Mouse (Mus musculus): ENCODE measurements around the gene Brip1. TPM values are rescaled to one million over a fixed set of nuclear protein-coding genes. Genes with fewer than 3 reads are reported as not detected.

Brip1 gene
- total RNA-seq, 2 experiments from 2014 or later: 0.53 to 0.54 TPM

DNA sequence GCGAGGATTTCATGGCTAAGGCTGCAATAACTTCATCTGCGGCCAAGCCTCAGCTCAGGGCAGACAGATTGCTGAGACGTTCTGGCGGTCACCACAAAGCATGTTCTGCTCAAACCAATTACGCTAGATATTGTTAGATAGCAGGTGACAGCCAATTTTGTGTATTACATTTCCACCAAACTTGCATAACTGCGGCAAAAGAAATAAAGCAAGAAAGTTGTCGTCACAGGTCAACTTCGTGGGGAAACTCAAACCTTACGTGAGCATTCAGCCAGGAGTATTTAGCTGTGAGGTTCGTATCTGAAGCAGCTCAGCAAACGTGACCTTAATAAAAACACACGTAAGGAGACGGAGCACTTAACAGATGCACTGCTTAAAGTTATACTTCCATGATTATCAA is 162.3 kb downstream of the Brip1 start:
- no peak for DNase-seq (ENCODE audit: low spot score in 2 of 2)

DNA sequence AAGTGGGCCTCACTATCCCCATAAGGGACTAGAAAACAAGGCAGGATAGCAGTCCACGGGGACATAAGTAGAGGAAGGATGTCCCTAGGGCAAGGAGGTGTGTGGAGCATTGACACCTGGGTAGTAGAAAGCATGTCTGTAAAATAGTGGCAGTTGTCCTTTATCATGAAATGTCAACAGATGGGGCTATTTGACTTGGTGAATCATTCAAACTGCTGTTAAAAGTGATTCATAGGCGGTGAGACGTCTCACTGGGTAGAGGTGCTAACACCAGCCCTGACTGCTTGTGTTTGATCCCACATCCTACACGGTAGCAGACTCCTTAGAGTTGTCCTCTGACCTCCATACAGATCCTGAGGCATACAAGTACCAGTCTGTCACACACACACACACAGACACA is 168.1 kb downstream of the Brip1 start:
- DNase-seq (ENCODE audit: low spot score in 2 of 2): no peak

DNA sequence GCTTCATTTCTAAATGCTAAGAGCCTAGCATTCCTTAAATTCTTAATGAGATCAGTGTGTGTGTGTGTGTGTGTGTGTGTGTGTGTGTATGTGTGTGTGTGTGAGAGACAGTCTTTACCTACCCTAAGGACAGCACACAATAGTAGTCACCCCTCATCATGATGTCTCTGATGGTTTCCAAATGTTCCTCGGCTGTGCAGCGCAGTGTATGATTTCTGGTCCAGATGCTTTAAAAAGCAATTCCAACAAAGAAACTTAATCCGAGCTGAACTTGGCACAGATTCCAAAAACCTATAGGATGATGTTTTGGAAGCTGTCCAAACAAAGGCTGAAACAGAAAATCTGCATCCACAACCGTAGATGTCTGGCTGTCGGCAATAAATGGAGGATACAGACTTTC is 173.0 kb downstream of the Brip1 start:
- DNase-seq (ENCODE audit: low spot score in 2 of 2): no peak

DNA sequence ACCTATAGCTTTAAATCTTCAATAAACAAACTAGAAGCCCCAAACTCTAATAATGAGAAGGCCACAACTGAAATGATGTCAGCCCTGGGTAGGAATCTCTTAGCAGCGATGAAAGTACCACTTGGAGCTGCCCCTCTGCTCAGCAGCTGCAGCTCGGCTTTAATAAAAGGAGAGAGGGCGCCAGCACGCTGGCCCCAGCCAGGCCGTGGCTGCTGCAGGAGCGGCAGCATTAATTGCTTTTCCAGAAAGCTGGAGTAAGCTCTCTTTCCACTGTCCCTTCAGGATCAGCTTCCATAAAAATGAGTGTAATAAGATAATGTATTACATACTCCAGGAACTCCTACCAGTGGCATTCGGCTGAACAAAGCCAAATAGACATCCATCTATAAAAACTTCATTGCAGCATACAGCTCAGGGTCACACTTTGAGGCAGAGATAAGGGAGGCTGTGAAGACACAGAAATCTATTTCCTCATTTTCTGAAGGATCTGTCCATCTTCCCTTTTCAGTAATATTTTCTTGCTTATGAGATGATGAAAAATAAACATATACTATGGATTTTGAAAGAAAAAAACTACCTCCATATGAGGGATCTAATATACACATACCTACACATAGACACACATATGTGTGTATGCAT is 174.3 kb downstream of the Brip1 start:
- DNase-seq (ENCODE audit: low spot score in 2 of 2): peak in 1 of 2 experiments; percentile 4

DNA sequence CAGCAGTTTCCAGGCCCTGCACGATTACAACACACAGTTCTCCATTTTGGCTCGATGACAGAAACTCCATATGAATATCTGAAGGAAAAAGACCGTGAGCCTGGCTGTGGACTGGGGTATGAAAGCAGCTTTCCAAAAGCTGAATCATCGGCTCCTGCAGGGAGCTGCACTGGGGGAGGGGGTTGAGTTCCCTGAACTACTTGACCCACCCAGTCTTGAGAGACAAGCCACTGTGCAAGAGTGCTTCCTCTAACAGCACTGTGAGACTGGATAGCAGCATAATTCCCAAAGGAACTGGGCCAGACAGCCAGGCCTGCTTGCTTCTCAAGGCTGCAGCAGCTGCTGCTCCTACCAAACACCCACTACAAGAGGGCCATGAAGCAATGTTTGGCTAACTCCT is 178.6 kb downstream of the Brip1 start:
- DNase-seq (ENCODE audit: low spot score in 2 of 2): no peak

DNA sequence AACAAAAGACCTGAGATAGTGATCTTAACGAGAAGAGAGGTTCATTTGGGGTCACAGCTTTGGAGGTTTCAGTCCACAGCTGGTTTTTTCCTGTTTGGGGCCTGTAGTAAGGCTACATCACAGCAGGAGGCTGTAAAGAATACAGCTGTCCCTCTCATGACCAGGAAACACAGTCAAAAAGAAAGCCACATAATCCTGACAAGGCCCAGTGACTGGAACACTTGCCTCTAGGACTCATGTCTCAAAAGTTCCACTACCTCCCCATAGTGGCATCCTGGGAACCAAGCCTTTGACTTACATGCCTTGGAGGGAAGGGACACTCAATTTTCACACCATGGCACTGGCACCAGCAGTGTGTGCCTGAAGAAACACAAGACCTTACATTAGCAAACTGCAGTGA is 181.0 kb downstream of the Brip1 start:
- no peak for DNase-seq (ENCODE audit: low spot score in 2 of 2)

DNA sequence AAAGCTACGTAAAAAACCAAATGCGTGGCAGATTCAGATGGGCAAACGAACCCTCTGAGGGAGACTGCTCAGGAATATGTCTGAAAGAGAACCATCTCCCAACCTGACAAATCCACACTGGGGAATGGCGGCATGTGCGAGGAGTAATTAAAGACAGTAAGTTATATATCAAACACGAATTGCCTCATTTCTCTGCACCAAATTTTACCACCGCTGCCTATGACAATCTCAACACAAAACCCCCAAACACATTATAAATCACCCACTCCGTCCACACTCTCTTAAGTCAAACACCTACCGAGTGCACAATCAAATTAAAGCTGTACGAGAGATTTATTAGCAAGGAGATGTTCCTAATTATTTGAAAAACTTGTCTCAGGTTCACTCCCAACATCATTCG is 184.8 kb downstream of the Brip1 start:
- DNase-seq (ENCODE audit: low spot score in 2 of 2): no peak

DNA sequence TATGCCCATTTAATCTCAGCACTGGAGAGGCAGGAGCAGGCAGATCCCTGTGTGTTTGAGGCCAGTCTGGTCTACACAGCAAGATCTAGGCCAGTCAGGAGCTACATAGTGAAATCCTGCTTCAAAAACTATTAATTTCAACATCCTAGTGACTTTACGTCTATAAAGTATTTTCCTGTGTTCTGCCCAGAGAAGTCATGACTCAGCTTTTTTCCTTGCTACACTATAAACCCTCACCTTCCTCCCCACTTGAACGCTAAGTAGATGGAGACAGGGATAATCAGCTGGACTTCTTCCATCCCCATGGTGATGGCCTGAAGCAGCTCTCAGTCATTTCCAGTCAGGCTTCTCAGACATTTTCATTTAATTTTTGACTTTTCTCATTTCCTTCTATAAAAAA is 187.9 kb downstream of the Brip1 start:
- DNase-seq (ENCODE audit: low spot score in 2 of 2): no peak

DNA sequence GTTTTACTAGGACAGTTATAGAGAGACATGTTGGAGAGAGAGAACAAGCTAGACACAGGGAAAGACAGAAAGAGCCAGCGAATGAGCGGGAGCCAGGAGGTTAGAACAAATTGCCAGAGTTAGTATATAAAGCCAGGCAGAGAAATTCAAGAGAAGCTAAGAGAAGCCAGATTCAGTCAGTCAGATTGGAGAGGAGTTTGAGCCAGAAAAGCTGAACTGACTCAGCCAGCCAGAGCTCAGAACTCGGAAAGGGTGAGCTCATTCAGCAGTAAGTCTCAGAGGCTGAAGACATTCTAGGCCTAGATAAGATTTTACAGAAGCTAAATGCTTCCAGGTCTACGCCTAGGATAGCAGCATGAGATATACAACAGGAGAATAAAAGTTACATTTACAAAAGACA is 190.5 kb downstream of the Brip1 start:
- no peak for DNase-seq (ENCODE audit: low spot score in 2 of 2)

DNA sequence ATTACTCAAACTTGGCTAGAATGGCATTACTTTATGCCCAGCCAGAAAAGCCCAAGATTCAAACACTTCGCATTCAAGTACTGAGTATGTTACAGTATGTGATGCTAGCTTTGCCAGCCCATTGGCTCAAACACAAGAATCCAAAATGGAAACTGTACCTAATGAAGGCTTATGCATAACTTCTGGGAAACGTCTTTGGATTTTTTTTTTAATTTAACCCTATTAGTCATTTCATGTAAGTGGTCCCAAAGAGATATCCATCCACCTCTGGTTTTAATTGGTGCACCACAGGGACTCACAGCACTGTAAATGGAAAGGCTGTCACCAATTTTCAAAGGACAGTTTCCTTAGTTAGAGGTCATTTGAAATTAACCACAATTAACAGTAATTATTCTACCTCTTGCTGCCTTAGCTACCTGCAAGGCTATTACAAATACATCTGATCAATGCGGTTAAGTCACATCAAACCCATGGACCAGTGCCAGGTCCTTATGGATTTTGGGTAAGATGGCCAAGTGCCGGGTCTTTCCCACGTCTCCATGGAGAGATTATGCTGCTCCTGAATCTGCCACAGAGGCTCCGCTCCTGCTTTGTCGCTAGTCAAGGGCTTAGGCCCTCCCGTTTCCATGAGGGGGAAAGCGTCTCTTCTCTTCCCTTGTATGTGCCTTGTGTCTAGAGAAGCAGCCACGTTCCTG is 192.6 kb downstream of the Brip1 start:
- no peak for DNase-seq (ENCODE audit: low spot score in 2 of 2)

Other genes starting within 250 kb of the Brip1 start
- gene Ints2, start 56.4 kb upstream of the Brip1 start, total RNA-seq (2021): 10 to 100 TPM; 21.6 to 23.1 TPM
- 10 to 100 TPM; 42.3 to 42.5 TPM for gene Med13, start 156.4 kb upstream of the Brip1 start, total RNA-seq (2021)

Measured in adrenal gland, adult 18-20 months (tissue).